Mouse (Mus musculus): ENCODE results near the gene Dhodh.

DNA sequence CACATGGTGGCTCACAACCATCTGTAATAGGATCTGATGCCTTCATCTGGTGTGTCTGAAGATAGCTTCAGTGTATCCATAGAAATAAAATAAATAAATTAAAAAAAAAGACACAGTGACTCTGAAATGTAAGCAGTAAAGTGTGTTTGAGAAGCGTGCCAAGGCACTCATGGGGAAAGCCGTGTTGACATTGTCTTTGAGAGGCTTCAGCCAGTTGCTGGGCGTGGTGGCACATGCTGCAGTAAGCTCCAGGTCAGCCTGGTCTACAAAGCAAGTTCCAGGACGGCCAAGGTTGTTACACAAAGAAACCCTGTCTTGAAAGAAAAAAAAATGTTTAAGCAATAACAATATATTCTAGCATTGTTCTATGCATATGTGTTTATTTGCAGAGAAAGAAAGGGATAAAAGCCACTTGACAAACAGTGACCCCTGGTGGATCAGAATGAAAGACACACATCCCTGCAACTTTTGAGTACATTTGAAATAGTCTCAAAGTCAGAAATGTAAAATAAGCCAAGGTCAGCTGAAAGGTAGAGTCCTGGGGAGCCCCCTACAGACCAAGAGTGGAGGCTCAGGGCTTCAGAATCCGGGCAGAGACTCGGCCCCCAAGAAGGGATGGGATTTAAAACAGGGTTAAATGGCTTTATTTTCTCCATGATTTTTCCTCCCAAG lies 15.2 kb downstream of the Dhodh start:
- TF ChIP-seq POLR2A (IDR thresholded peaks at IDR 0.05; ENCODE audit: control insufficient read depth, extremely low read depth, insufficient read depth, low read length, poor library complexity) (no peak), CTCF (IDR thresholded peaks at IDR 0.05; ENCODE audit: borderline replicate concordance, control insufficient read depth, extremely low read depth, insufficient read depth, low read length, poor library complexity) (no peak)
